Mouse (Mus musculus): ENCODE measurements at regions not wholly inside any gene's neighbourhood (a gene's known extent, or its start where the extent isn't known, plus 50 kb on each side); places are given as distances from the start of the nearest gene placed in this dataset.

DNA sequence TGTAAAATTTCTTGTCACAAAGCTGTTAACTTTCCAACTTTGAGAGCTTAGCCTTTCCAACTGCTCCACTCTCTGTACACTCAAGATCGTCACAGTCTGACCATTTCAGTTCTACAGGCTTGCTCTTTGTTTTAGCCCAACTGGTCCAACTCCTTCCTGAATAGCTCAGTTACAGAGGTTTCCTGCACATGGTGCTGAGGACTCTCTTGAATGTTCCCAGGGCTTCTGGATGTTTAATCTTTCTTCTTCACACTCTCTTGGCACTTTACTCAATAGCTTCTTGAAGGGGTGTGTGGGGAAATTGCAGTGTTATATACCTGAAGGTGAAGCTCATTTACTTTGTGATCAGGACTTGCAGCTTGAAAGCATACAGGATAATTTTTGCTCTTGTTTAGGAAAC, 152.6 kb upstream of the Hhip start:
- Histone ChIP-seq H3ac (ENCODE audit: control insufficient read depth, insufficient read length) (no peak overlapping the region), H3K36me3 (ENCODE audit: control insufficient read depth, insufficient read depth) (no peaks in the 10 kb centered on the region), H3K27me3 (ENCODE audit: control insufficient read depth, insufficient read depth, insufficient read length) (no peaks in the 10 kb centered on the region), H3K4me3 (no peak overlapping the region), H3K4me2 (ENCODE audit: low read depth) (no peak overlapping the region), H3K79me2 (ENCODE audit: control insufficient read depth, insufficient read depth) (no peaks in the 10 kb centered on the region)
- TF ChIP-seq TCF12 (IDR thresholded peaks at IDR 0.05; ENCODE audit: insufficient read depth, poor library complexity, severe bottlenecking) (no peak), TCF3 (IDR thresholded peaks at IDR 0.05; ENCODE audit: insufficient read length, low read depth) (no peak), REST (IDR thresholded peaks at IDR 0.05; ENCODE audit: insufficient read depth, insufficient read length) (no peak), E2F4 (IDR thresholded peaks at IDR 0.05; ENCODE audit: insufficient read depth) (no peak), POLR2AphosphoS2 (IDR thresholded peaks at IDR 0.05; ENCODE audit: insufficient read length, low read depth) (no peak)

DNA sequence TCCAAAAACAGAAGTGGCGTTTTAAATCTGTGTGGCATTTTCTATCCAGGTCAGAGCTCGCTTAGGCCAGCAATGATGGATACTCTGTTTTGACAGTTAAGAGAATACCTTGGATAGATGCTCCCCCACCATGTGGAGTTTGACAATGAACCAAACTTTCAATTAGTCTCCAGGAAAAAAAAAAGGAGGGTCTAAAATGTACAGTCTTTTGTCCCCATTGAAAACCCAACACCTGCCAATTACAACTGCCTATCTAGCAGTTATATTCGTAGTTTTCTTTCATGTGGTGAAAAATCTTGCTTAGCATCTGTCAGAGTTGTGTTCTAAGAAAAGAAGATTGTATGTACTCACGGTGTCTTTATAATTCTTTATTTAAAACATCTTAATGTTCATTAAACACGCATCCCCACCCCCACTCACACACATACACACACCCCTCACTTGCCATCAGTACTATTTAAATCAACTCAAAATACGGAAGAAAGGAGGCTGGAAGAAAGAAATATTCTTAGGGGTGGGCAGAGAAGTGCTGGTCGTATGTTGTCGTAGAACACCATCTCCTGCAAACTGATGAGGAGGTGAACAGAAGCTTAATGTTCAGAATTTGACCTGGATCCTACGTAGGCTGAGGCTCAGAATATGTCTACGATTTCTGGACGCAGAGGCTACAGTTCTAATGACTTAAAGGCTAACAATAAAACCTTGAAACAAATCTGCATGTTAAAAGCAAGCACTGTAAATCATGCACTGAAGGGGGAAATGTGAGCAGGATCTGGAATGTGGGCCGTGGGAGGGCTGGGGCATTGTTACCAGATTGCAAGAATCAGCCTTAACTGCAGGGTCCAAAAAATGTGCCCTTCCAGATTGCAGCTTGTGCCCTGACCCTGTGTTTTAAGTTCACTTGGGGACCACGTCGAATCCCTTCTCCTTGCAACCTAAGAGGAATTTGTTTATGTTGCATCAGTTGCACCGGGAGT, 147.2 kb upstream of the Hhip start:
- no peak for TF ChIP-seq TCF3 (IDR thresholded peaks at IDR 0.05; ENCODE audit: insufficient read length, low read depth)
- TF ChIP-seq MYOD1 (IDR thresholded peaks at IDR 0.05; ENCODE audit: control insufficient read depth in 1 of 3, insufficient read length in 2 of 3, low read depth in 2 of 3), result no peak
- no peak for TF ChIP-seq CEBPB (IDR thresholded peaks at IDR 0.05; ENCODE audit: insufficient read depth, poor library complexity, severe bottlenecking)
- TF ChIP-seq REST (IDR thresholded peaks at IDR 0.05; ENCODE audit: insufficient read depth, insufficient read length), result no peak
- TF ChIP-seq MYOG (IDR thresholded peaks at IDR 0.05; ENCODE audit: control insufficient read depth in 1 of 3, insufficient read depth in 1 of 3, insufficient read length in 2 of 3, low read depth in 2 of 3), result no peak
- no peak for TF ChIP-seq SRF (IDR thresholded peaks at IDR 0.05; ENCODE audit: control insufficient read depth, insufficient read length, low read depth)
- TF ChIP-seq E2F4 (IDR thresholded peaks at IDR 0.05; ENCODE audit: insufficient read depth), result no peak
- no peak for TF ChIP-seq POLR2AphosphoS2 (IDR thresholded peaks at IDR 0.05; ENCODE audit: insufficient read length, low read depth)
- TF ChIP-seq TCF12 (IDR thresholded peaks at IDR 0.05; ENCODE audit: insufficient read depth, poor library complexity, severe bottlenecking), result no peak
- TF ChIP-seq POLR2A (IDR thresholded peaks at IDR 0.05; ENCODE audit: insufficient read length, low read depth), result no peak
- no peak for TF ChIP-seq MAX (IDR thresholded peaks at IDR 0.05; ENCODE audit: low read depth)
- TF ChIP-seq USF1 (IDR thresholded peaks at IDR 0.05; ENCODE audit: low read depth), result no peak
- Histone ChIP-seq H3K36me3 (ENCODE audit: control insufficient read depth, insufficient read depth) (no peaks in the 10 kb centered on the region), H3ac (ENCODE audit: control insufficient read depth, insufficient read length) (no peak overlapping the region), H3K4me2 (ENCODE audit: low read depth) (no peak overlapping the region), H3K4me3 (no peak overlapping the region), H3K79me2 (ENCODE audit: control insufficient read depth, insufficient read depth) (no peaks in the 10 kb centered on the region), H3K27me3 (ENCODE audit: control insufficient read depth, insufficient read depth, insufficient read length) (no peaks in the 10 kb centered on the region)

DNA sequence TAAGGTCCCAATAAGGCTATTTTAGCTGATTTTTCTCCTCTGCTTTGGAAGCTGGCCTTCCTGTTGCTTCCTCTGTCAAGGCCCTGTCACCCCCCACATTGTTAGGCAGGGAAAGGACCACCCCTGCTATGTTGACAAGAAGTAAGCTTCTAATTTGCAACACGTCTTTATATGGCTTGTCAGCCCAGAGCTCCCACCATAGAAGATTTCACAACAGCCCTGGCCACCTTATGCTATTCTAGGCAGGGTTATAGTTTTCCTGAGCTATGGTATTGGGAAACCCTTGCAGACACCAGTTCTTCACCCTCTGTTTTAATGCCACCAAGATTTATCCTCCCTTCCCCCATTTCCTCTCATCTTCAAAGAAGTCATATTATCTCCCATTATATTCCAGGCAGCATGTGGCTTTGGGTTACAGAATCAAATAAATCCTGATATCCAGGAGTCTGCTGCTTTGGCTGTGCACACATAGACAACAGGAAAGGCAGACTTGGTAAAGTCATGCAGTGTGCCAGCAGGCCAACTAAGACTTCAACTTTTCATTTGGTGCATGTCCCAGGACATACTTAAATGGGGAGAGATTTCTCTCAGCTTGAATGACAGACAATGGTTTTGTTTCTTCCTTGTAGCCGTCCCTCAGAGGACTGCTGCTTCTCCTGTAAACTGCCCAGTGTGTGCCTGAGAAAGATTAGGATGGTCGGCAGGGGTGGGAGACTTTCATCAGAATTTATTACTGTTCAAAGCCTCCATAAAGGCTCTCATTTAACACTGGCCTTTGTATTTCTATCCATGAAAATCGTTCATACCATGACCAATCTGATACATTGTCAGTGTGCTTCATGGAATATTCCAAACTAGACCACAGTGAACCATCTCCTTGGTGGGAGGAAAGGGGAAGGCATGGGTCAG, 146.2 kb upstream of the Hhip start:
- H3K4me2 ChIP-seq (ENCODE audit: low read depth), result no peak overlapping the region
- H3K4me3 ChIP-seq, result no peak overlapping the region
- no peak for TF ChIP-seq REST (IDR thresholded peaks at IDR 0.05; ENCODE audit: insufficient read depth, insufficient read length)
- no peak for TF ChIP-seq CEBPB (IDR thresholded peaks at IDR 0.05; ENCODE audit: insufficient read depth, poor library complexity, severe bottlenecking)
- no peak for TF ChIP-seq MYOG (IDR thresholded peaks at IDR 0.05; ENCODE audit: control insufficient read depth in 1 of 3, insufficient read depth in 1 of 3, insufficient read length in 2 of 3, low read depth in 2 of 3)
- H3K79me2 ChIP-seq (ENCODE audit: control insufficient read depth, insufficient read depth), result no peaks in the 10 kb centered on the region
- no peaks in the 10 kb centered on the region for H3K36me3 ChIP-seq (ENCODE audit: control insufficient read depth, insufficient read depth)
- no peaks in the 10 kb centered on the region for H3K27me3 ChIP-seq (ENCODE audit: control insufficient read depth, insufficient read depth, insufficient read length)
- H3ac ChIP-seq (ENCODE audit: control insufficient read depth, insufficient read length), result no peak overlapping the region

DNA sequence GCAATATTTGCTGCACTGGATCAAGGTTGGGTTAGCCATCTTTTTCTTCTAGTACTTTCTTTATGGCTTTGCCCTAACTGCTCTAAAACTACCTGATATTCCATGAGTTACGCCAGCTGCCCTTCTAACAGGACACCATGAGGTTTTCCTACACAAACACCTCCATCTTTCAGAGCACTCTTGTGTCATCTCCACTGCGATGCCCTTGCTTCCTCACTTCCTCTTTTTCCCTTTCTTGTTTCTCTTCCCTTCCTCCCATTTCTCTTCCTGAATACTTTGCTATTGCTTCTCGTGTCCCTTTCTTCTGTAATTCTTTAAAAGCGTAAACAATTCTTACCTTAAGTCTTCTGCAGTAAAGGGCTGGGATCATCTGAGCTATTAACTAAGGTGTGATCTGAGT, 139.9 kb upstream of the Hhip start:
- TF ChIP-seq CEBPB (IDR thresholded peaks at IDR 0.05; ENCODE audit: insufficient read depth, poor library complexity, severe bottlenecking) (no peak), REST (IDR thresholded peaks at IDR 0.05; ENCODE audit: insufficient read depth, insufficient read length) (no peak), MAX (IDR thresholded peaks at IDR 0.05; ENCODE audit: low read depth) (no peak), MYOD1 (IDR thresholded peaks at IDR 0.05; ENCODE audit: control insufficient read depth in 1 of 3, insufficient read length in 2 of 3, low read depth in 2 of 3) (no peak), TCF12 (IDR thresholded peaks at IDR 0.05; ENCODE audit: insufficient read depth, poor library complexity, severe bottlenecking) (no peak)
- Histone ChIP-seq H3K27me3 (ENCODE audit: control insufficient read depth, insufficient read depth, insufficient read length) (no peaks in the 10 kb centered on the region), H3ac (ENCODE audit: control insufficient read depth, insufficient read length) (no peak overlapping the region), H3K36me3 (ENCODE audit: control insufficient read depth, insufficient read depth) (no peaks in the 10 kb centered on the region), H3K4me2 (ENCODE audit: low read depth) (no peak overlapping the region), H3K4me3 (no peak overlapping the region), H3K79me2 (ENCODE audit: control insufficient read depth, insufficient read depth) (no peaks in the 10 kb centered on the region)

DNA sequence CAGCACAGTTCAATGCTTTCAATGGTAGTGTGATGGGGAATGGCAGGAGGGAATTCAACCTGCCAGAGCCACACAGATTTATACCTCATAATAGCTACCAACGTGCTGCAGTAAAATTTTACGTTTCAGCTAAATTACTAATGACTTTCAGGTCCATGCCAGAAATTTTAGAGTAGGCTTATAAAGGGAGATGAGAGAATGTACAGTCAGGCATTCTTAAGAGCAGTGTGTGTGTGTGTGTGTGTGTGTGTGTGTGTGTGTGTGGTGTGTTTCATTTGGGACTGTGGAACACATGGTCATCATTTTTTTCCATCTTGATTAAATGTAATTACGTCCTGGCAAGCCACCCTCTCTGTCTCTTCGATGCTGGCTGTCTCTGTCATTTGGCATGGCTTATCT, 132.7 kb upstream of the Hhip start:
- Histone ChIP-seq H3K79me2 (ENCODE audit: control insufficient read depth, insufficient read depth) (no peaks in the 10 kb centered on the region), H3ac (ENCODE audit: control insufficient read depth, insufficient read length) (no peak overlapping the region), H3K4me2 (ENCODE audit: low read depth) (no peak overlapping the region), H3K36me3 (ENCODE audit: control insufficient read depth, insufficient read depth) (no peaks in the 10 kb centered on the region), H3K4me3 (no peak overlapping the region), H3K27me3 (ENCODE audit: control insufficient read depth, insufficient read depth, insufficient read length) (no peaks in the 10 kb centered on the region)
- no peak for TF ChIP-seq TCF12 (IDR thresholded peaks at IDR 0.05; ENCODE audit: insufficient read depth, poor library complexity, severe bottlenecking)
- TF ChIP-seq USF1 (IDR thresholded peaks at IDR 0.05; ENCODE audit: low read depth), result no peak
- TF ChIP-seq MYOD1 (IDR thresholded peaks at IDR 0.05; ENCODE audit: control insufficient read depth in 1 of 3, insufficient read length in 2 of 3, low read depth in 2 of 3), result no peak
- TF ChIP-seq MAX (IDR thresholded peaks at IDR 0.05; ENCODE audit: low read depth), result no peak
- no peak for TF ChIP-seq POLR2AphosphoS2 (IDR thresholded peaks at IDR 0.05; ENCODE audit: insufficient read length, low read depth)
- no peak for TF ChIP-seq SRF (IDR thresholded peaks at IDR 0.05; ENCODE audit: control insufficient read depth, insufficient read length, low read depth)
- no peak for TF ChIP-seq CEBPB (IDR thresholded peaks at IDR 0.05; ENCODE audit: insufficient read depth, poor library complexity, severe bottlenecking)
- no peak for TF ChIP-seq MYOG (IDR thresholded peaks at IDR 0.05; ENCODE audit: control insufficient read depth in 1 of 3, insufficient read depth in 1 of 3, insufficient read length in 2 of 3, low read depth in 2 of 3)
- no peak for TF ChIP-seq POLR2A (IDR thresholded peaks at IDR 0.05; ENCODE audit: insufficient read length, low read depth)
- no peak for TF ChIP-seq TCF3 (IDR thresholded peaks at IDR 0.05; ENCODE audit: insufficient read length, low read depth)
- no peak for TF ChIP-seq E2F4 (IDR thresholded peaks at IDR 0.05; ENCODE audit: insufficient read depth)
- TF ChIP-seq REST (IDR thresholded peaks at IDR 0.05; ENCODE audit: insufficient read depth, insufficient read length), result no peak
